Mouse (Mus musculus) hindbrain, embryonic 13.5 days (tissue): ENCODE results near the gene Scn8a. TPM values are rescaled to one million over a fixed set of nuclear protein-coding genes. Genes with fewer than 3 reads are reported as not detected.
A peak's percentile ranks its signal among the peaks of the same experiment; 100 is the strongest.

Experiments used
- ATAC-seq: fragments of 200-750 bp; cut with Nextera tagmentation; 2 replicates; pipeline ENCODE4 v1.8.0; 2017; ENCODE audit warnings: moderate TSS enrichment; ENCODE audit not compliant: low FRiP score
- H3K27ac ChIP-seq: fragments of 300-500 bp; sonication (generic); 2 replicates; pipeline ENCODE4 v1.5.1; 2015; ENCODE audit warnings: inconsistent platforms, mild to moderate bottlenecking, moderate library complexity
- H3K27me3 ChIP-seq: fragments of 300-500 bp; sonication (generic); 2 replicates; pipeline ENCODE4 v1.6.1; 2015; ENCODE audit warnings: mild to moderate bottlenecking, inconsistent platforms
- H3K36me3 ChIP-seq: fragments of 300-500 bp; sonication (generic); 2 replicates; pipeline ENCODE4 v1.6.1; 2015; ENCODE audit warnings: mild to moderate bottlenecking, inconsistent platforms
- H3K4me1 ChIP-seq: fragments of 300-500 bp; sonication (generic); replicated peaks from 2 replicates; pipeline ENCODE4 v1.6.1; 2015; ENCODE audit warnings: inconsistent platforms
- H3K4me2 ChIP-seq: fragments of 300-500 bp; sonication (generic); 2 replicates; pipeline ENCODE4 v1.6.1; 2015; ENCODE audit warnings: inconsistent platforms, mild to moderate bottlenecking, moderate library complexity
- H3K4me3 ChIP-seq: fragments of 300-500 bp; sonication (generic); 2 replicates; pipeline ENCODE4 v1.5.1; 2015; ENCODE audit warnings: mild to moderate bottlenecking, inconsistent platforms
- H3K9ac ChIP-seq: fragments of 300-500 bp; sonication (generic); 2 replicates; pipeline ENCODE4 v1.6.1; 2015; ENCODE audit warnings: mild to moderate bottlenecking, inconsistent platforms
- H3K9me3 ChIP-seq: fragments of 300-500 bp; sonication (generic); 2 replicates; pipeline ENCODE4 v1.6.1; 2016; ENCODE audit warnings: inconsistent platforms
- WGBS: fragments of 180-500 bp; shearing (Covaris S2); methylation state at CpG from one replicate; pipeline ENCODE4 v1.1.7; 2015; 5-methylcytosine and 5-hydroxymethylcytosine counted together
- polyA plus RNA-seq: library from polyadenylated mRNA; unstranded; fragments of >200 nt; fragmentation: Nextera tagmentation; extraction: Ambion mirVana; gene quantifications from 2 replicates; pipeline ENCODE4 v1.2.1, GENCODE M21; 2015

The Scn8a gene
- polyA plus RNA-seq, 1 experiment from 2014 or later, result 18.8 TPM

GRCm38 (mm10) chr15:100971443-100971842 lies 101.8 kb downstream of the Scn8a start:
- Histone ChIP-seq H3K36me3 (peaks cover 60% of the 10 kb centered on the region), H3K9ac (no peak overlapping the region), H3K4me3 (no peak overlapping the region), H3K27me3 (no peaks in the 10 kb centered on the region), H3K4me2 (no peak overlapping the region), H3K27ac (no peak overlapping the region), H3K4me1 (peaks cover 5% of the 10 kb centered on the region; the same call in 1 of the 2 replicates), H3K9me3 (no peaks in the 10 kb centered on the region)
- no peak for ATAC-seq
- WGBS, result 77% methylated on average over 11 of the region's 11 CpGs

- Histone ChIP-seq H3K27ac (no peak overlapping the region), H3K4me3 (no peak overlapping the region), H3K27me3 (no peaks in the 10 kb centered on the region), H3K36me3 (peaks cover 64% of the 10 kb centered on the region), H3K4me1 (peaks cover 5% of the 10 kb centered on the region; the same call in 1 of the 2 replicates), H3K4me2 (no peak overlapping the region), H3K9me3 (no peaks in the 10 kb centered on the region), H3K9ac (no peak overlapping the region)
- no peak for ATAC-seq
- WGBS, result 27% methylated on average over 11 of the region's 11 CpGs
These were observed 103.1 kb downstream of the Scn8a start for GRCm38 (mm10) chr15:100972795-100973194.

GRCm38 (mm10) chr15:100974679-100975078 lies 105.0 kb downstream of the Scn8a start:
- 64% methylated on average over 1 of the region's 1 CpGs for WGBS
- H3K4me1 ChIP-seq, result peaks cover 5% of the 10 kb centered on the region; the same call in 1 of the 2 replicates
- H3K36me3 ChIP-seq, result peaks cover 69% of the 10 kb centered on the region
- H3K4me3 ChIP-seq, result no peak overlapping the region
- ATAC-seq, result no peak
- H3K4me2 ChIP-seq, result no peak overlapping the region
- no peak overlapping the region for H3K27ac ChIP-seq
- no peaks in the 10 kb centered on the region for H3K27me3 ChIP-seq
- H3K9ac ChIP-seq, result no peak overlapping the region
- H3K9me3 ChIP-seq, result no peaks in the 10 kb centered on the region

GRCm38 (mm10) chr15:100983427-100984153 lies 113.9 kb downstream of the Scn8a start:
- Histone ChIP-seq H3K27ac (peak overlapping the region; percentile 82), H3K4me2 (peak overlapping the region; percentile 68)

GRCm38 (mm10) chr15:100984154-100984893 lies 114.7 kb downstream of the Scn8a start:
- peak; percentile 60; the same call in 1 of the 2 replicates for ATAC-seq
- WGBS, result 19% methylated on average over 12 of the region's 12 CpGs
- H3K4me1 ChIP-seq, result peaks cover 26% of the 10 kb centered on the region

More at GRCm38 (mm10) chr15:100983427-100984153, 113.9 kb downstream of the Scn8a start:
- H3K9me3 ChIP-seq, result no peaks in the 10 kb centered on the region
- peaks cover 26% of the 10 kb centered on the region for H3K4me1 ChIP-seq
- peak overlapping the region; percentile 75 for H3K9ac ChIP-seq
- ATAC-seq, result peak; percentile 94
- under 1% methylated on average over 46 of the region's 46 CpGs for WGBS
- H3K4me3 ChIP-seq, result peak overlapping the region; percentile 41
- H3K27me3 ChIP-seq, result 0 out of 2 replicates have a peak, but pooled peaks cover 2% of the 10 kb centered on the region
- H3K36me3 ChIP-seq, result peaks cover 13% of the 10 kb centered on the region; the same call in 1 of the 2 replicates

GRCm38 (mm10) chr15:100986479-100986878 lies 116.8 kb downstream of the Scn8a start:
- Histone ChIP-seq H3K4me2 (no peak overlapping the region), H3K4me1 (peaks cover 26% of the 10 kb centered on the region), H3K27me3 (0 out of 2 replicates have a peak, but pooled peaks cover 2% of the 10 kb centered on the region), H3K9me3 (no peaks in the 10 kb centered on the region), H3K9ac (no peak overlapping the region), H3K36me3 (peaks cover 7% of the 10 kb centered on the region; the same call in 1 of the 2 replicates), H3K4me3 (no peak overlapping the region), H3K27ac (0 out of 2 replicates have a peak overlapping the region, but pooled peaks have one; percentile 36)
- 73% methylated on average over 10 of the region's 10 CpGs for WGBS
- no peak for ATAC-seq

More at GRCm38 (mm10) chr15:100984154-100984893, 114.7 kb downstream of the Scn8a start:
- Histone ChIP-seq H3K36me3 (peaks cover 6% of the 10 kb centered on the region; the same call in 1 of the 2 replicates), H3K27ac (peak overlapping the region; percentile 82), H3K4me3 (peak overlapping the region; percentile 41), H3K9ac (peak overlapping the region; percentile 75), H3K9me3 (no peaks in the 10 kb centered on the region), H3K4me2 (peak overlapping the region; percentile 68), H3K27me3 (0 out of 2 replicates have a peak, but pooled peaks cover 2% of the 10 kb centered on the region)

- H3K4me1 ChIP-seq, result peaks cover 26% of the 10 kb centered on the region
- H3K9ac ChIP-seq, result no peak overlapping the region
- no peaks in the 10 kb centered on the region for H3K9me3 ChIP-seq
- H3K27ac ChIP-seq, result no peak overlapping the region
- no peak overlapping the region for H3K4me3 ChIP-seq
- H3K27me3 ChIP-seq, result 0 out of 2 replicates have a peak, but pooled peaks cover 2% of the 10 kb centered on the region
- peaks cover 7% of the 10 kb centered on the region; the same call in 1 of the 2 replicates for H3K36me3 ChIP-seq
- no peak for ATAC-seq
- H3K4me2 ChIP-seq, result no peak overlapping the region
- WGBS, result 76% methylated on average over 1 of the region's 1 CpGs
These were observed 117.4 kb downstream of the Scn8a start for GRCm38 (mm10) chr15:100987031-100987430.

- no peaks in the 10 kb centered on the region for H3K27me3 ChIP-seq
- peaks cover 7% of the 10 kb centered on the region; the same call in 1 of the 2 replicates for H3K36me3 ChIP-seq
- no peak for ATAC-seq
- H3K9ac ChIP-seq, result no peak overlapping the region
- H3K4me1 ChIP-seq, result peaks cover 9% of the 10 kb centered on the region; the same call in 1 of the 2 replicates
- no peak overlapping the region for H3K4me3 ChIP-seq
- H3K27ac ChIP-seq, result no peak overlapping the region
- no peaks in the 10 kb centered on the region for H3K9me3 ChIP-seq
- WGBS, result 79% methylated on average over 10 of the region's 10 CpGs
- no peak overlapping the region for H3K4me2 ChIP-seq
These were observed 120.6 kb downstream of the Scn8a start for GRCm38 (mm10) chr15:100990283-100990682.

- no peaks in the 10 kb centered on the region for H3K9me3 ChIP-seq
- 28% methylated on average over 4 of the region's 4 CpGs for WGBS
These were observed 127.4 kb downstream of the Scn8a start for GRCm38 (mm10) chr15:100997090-100997489.

GRCm38 (mm10) chr15:101001685-101002084 lies 132.0 kb downstream of the Scn8a start:
- Histone ChIP-seq H3K9me3 (no peaks in the 10 kb centered on the region), H3K4me3 (no peak overlapping the region), H3K4me1 (peaks cover 3% of the 10 kb centered on the region; the same call in 1 of the 2 replicates), H3K27ac (no peak overlapping the region), H3K9ac (no peak overlapping the region), H3K36me3 (peaks cover 28% of the 10 kb centered on the region), H3K4me2 (no peak overlapping the region), H3K27me3 (no peaks in the 10 kb centered on the region)
- 100% methylated on average over 1 of the region's 1 CpGs for WGBS
- ATAC-seq, result no peak

More at GRCm38 (mm10) chr15:100997090-100997489, 127.4 kb downstream of the Scn8a start:
- Histone ChIP-seq H3K4me1 (no peaks in the 10 kb centered on the region), H3K27me3 (no peaks in the 10 kb centered on the region), H3K36me3 (peaks cover 8% of the 10 kb centered on the region), H3K9ac (no peak overlapping the region), H3K4me2 (no peak overlapping the region), H3K4me3 (no peak overlapping the region), H3K27ac (no peak overlapping the region)
- no peak for ATAC-seq

GRCm38 (mm10) chr15:101002466-101002865 lies 132.8 kb downstream of the Scn8a start:
- H3K4me1 ChIP-seq, result peaks cover 7% of the 10 kb centered on the region; the same call in 1 of the 2 replicates
- no peaks in the 10 kb centered on the region for H3K9me3 ChIP-seq
- H3K4me3 ChIP-seq, result no peak overlapping the region
- H3K9ac ChIP-seq, result no peak overlapping the region
- no peak for ATAC-seq
- no peaks in the 10 kb centered on the region for H3K27me3 ChIP-seq
- peaks cover 28% of the 10 kb centered on the region for H3K36me3 ChIP-seq
- no peak overlapping the region for H3K27ac ChIP-seq
- no peak overlapping the region for H3K4me2 ChIP-seq
- WGBS, result 97% methylated on average over 3 of the region's 3 CpGs

GRCm38 (mm10) chr15:101004538-101004937 lies 134.9 kb downstream of the Scn8a start:
- Histone ChIP-seq H3K4me2 (no peak overlapping the region), H3K27me3 (no peaks in the 10 kb centered on the region), H3K9me3 (no peaks in the 10 kb centered on the region), H3K27ac (no peak overlapping the region), H3K4me3 (no peak overlapping the region), H3K36me3 (peaks cover 35% of the 10 kb centered on the region), H3K4me1 (peaks cover 7% of the 10 kb centered on the region; the same call in 1 of the 2 replicates), H3K9ac (no peak overlapping the region)
- no peak for ATAC-seq
- 84% methylated on average over 3 of the region's 3 CpGs for WGBS
